Mouse (Mus musculus): Measurements from ENCODE around the gene S100b. TPM values are rescaled to one million over a fixed set of nuclear protein-coding genes. Genes with fewer than 3 reads are reported as not detected.

Gene S100b
- 263 and 317 TPM in 2 replicates for polyA plus RNA-seq (2012; ENCODE audit: insufficient read depth, insufficient read length, missing spikeins)

GRCm38 (mm10) chr10:76253536-76253935 lies at the start of gene S100b:
S100b (plus strand) TSS chr10:76253853.
- peak within 1 kb of the TSS; percentile 56 for H3K4me3 ChIP-seq (ENCODE audit: insufficient read depth, low read depth, low read length)
- H3K27ac ChIP-seq (replicated peaks; ENCODE audit: low read depth, low read length): peak within 1 kb of the TSS; percentile 64
- H3K4me1 ChIP-seq (ENCODE audit: control insufficient read depth, insufficient read depth, insufficient read length, low read length): peaks cover 8% of the 10 kb centered on the region

GRCm38 (mm10) chr10:76207262-76207796 lies 46.3 kb upstream of the S100b start:
- Histone ChIP-seq H3K4me3 (ENCODE audit: insufficient read depth, low read depth, low read length) (no peak overlapping the region), H3K27ac (replicated peaks; ENCODE audit: low read depth, low read length) (no peak overlapping the region), H3K4me1 (ENCODE audit: control insufficient read depth, insufficient read depth, insufficient read length, low read length) (no peaks in the 10 kb centered on the region)

GRCm38 (mm10) chr10:76209241-76209640 lies 44.4 kb upstream of the S100b start:
- Histone ChIP-seq H3K27ac (replicated peaks; ENCODE audit: low read depth, low read length) (no peak overlapping the region), H3K4me3 (ENCODE audit: insufficient read depth, low read depth, low read length) (no peak overlapping the region), H3K4me1 (ENCODE audit: control insufficient read depth, insufficient read depth, insufficient read length, low read length) (no peaks in the 10 kb centered on the region)

- Histone ChIP-seq H3K4me1 (ENCODE audit: control insufficient read depth, insufficient read depth, insufficient read length, low read length) (no peaks in the 10 kb centered on the region), H3K4me3 (ENCODE audit: insufficient read depth, low read depth, low read length) (no peak overlapping the region)
Measured at GRCm38 (mm10) chr10:76210806-76211205, 42.8 kb upstream of the S100b start.

GRCm38 (mm10) chr10:76212121-76212520 lies 41.5 kb upstream of the S100b start:
- H3K27ac ChIP-seq (replicated peaks; ENCODE audit: low read depth, low read length): no peak overlapping the region
- H3K4me1 ChIP-seq (ENCODE audit: control insufficient read depth, insufficient read depth, insufficient read length, low read length): no peaks in the 10 kb centered on the region
- no peak overlapping the region for H3K4me3 ChIP-seq (ENCODE audit: insufficient read depth, low read depth, low read length)

More at GRCm38 (mm10) chr10:76210806-76211205, 42.8 kb upstream of the S100b start:
- H3K27ac ChIP-seq (replicated peaks; ENCODE audit: low read depth, low read length): no peak overlapping the region

- Histone ChIP-seq H3K27ac (replicated peaks; ENCODE audit: low read depth, low read length) (no peak overlapping the region), H3K4me1 (ENCODE audit: control insufficient read depth, insufficient read depth, insufficient read length, low read length) (no peaks in the 10 kb centered on the region), H3K4me3 (ENCODE audit: insufficient read depth, low read depth, low read length) (no peak overlapping the region)
Measured at GRCm38 (mm10) chr10:76214161-76214560, 39.5 kb upstream of the S100b start.

- no peaks in the 10 kb centered on the region for H3K4me1 ChIP-seq (ENCODE audit: control insufficient read depth, insufficient read depth, insufficient read length, low read length)
- H3K27ac ChIP-seq (replicated peaks; ENCODE audit: low read depth, low read length): no peak overlapping the region
- H3K4me3 ChIP-seq (ENCODE audit: insufficient read depth, low read depth, low read length): no peak overlapping the region
Measured at GRCm38 (mm10) chr10:76217056-76217455, 36.6 kb upstream of the S100b start.

GRCm38 (mm10) chr10:76218240-76218639 lies 35.4 kb upstream of the S100b start:
- Histone ChIP-seq H3K4me3 (ENCODE audit: insufficient read depth, low read depth, low read length) (no peak overlapping the region), H3K27ac (replicated peaks; ENCODE audit: low read depth, low read length) (no peak overlapping the region), H3K4me1 (ENCODE audit: control insufficient read depth, insufficient read depth, insufficient read length, low read length) (no peaks in the 10 kb centered on the region)

- H3K27ac ChIP-seq (replicated peaks; ENCODE audit: low read depth, low read length): peak overlapping the region; percentile 54; the same call in 1 of the 2 replicates
- no peak overlapping the region for H3K4me3 ChIP-seq (ENCODE audit: insufficient read depth, low read depth, low read length)
- 0 out of 2 replicates have a peak, but pooled peaks cover 4% of the 10 kb centered on the region for H3K4me1 ChIP-seq (ENCODE audit: control insufficient read depth, insufficient read depth, insufficient read length, low read length)
Measured at GRCm38 (mm10) chr10:76225944-76226343, 27.7 kb upstream of the S100b start.

- 0 out of 2 replicates have a peak, but pooled peaks cover 4% of the 10 kb centered on the region for H3K4me1 ChIP-seq (ENCODE audit: control insufficient read depth, insufficient read depth, insufficient read length, low read length)
- H3K27ac ChIP-seq (replicated peaks; ENCODE audit: low read depth, low read length): no peak overlapping the region
- no peak overlapping the region for H3K4me3 ChIP-seq (ENCODE audit: insufficient read depth, low read depth, low read length)
Measured at GRCm38 (mm10) chr10:76229627-76230026, 24.0 kb upstream of the S100b start.

- Histone ChIP-seq H3K27ac (replicated peaks; ENCODE audit: low read depth, low read length) (peak within 1 kb of the TSS; percentile 28; the same call in 1 of the 2 replicates), H3K4me1 (ENCODE audit: control insufficient read depth, insufficient read depth, insufficient read length, low read length) (no peaks in the 10 kb centered on the region; the same call in 1 of the 2 replicates), H3K4me3 (ENCODE audit: insufficient read depth, low read depth, low read length) (peak within 1 kb of the TSS; percentile 74)
Measured at GRCm38 (mm10) chr10:76237341-76238225, 16.1 kb upstream of the S100b start, which contains the start of gene Prmt2. Prmt2 (minus strand) TSS chr10:76237865.

- Histone ChIP-seq H3K4me3 (ENCODE audit: insufficient read depth, low read depth, low read length) (no peak overlapping the region), H3K27ac (replicated peaks; ENCODE audit: low read depth, low read length) (no peak overlapping the region)
Measured at GRCm38 (mm10) chr10:76239401-76239800, 14.3 kb upstream of the S100b start.

GRCm38 (mm10) chr10:76245106-76245505 lies 8.5 kb upstream of the S100b start:
- Histone ChIP-seq H3K27ac (replicated peaks; ENCODE audit: low read depth, low read length) (no peak overlapping the region), H3K4me1 (ENCODE audit: control insufficient read depth, insufficient read depth, insufficient read length, low read length) (no peaks in the 10 kb centered on the region), H3K4me3 (ENCODE audit: insufficient read depth, low read depth, low read length) (no peak overlapping the region)

More at GRCm38 (mm10) chr10:76239401-76239800, 14.3 kb upstream of the S100b start:
- H3K4me1 ChIP-seq (ENCODE audit: control insufficient read depth, insufficient read depth, insufficient read length, low read length): no peaks in the 10 kb centered on the region; the same call in 1 of the 2 replicates

- H3K27ac ChIP-seq (replicated peaks; ENCODE audit: low read depth, low read length): no peak overlapping the region
- no peak overlapping the region for H3K4me3 ChIP-seq (ENCODE audit: insufficient read depth, low read depth, low read length)
- H3K4me1 ChIP-seq (ENCODE audit: control insufficient read depth, insufficient read depth, insufficient read length, low read length): no peaks in the 10 kb centered on the region
Measured at GRCm38 (mm10) chr10:76246601-76247000, 7.1 kb upstream of the S100b start.

- H3K27ac ChIP-seq (replicated peaks; ENCODE audit: low read depth, low read length): no peak overlapping the region
- H3K4me3 ChIP-seq (ENCODE audit: insufficient read depth, low read depth, low read length): no peak overlapping the region
- no peaks in the 10 kb centered on the region for H3K4me1 ChIP-seq (ENCODE audit: control insufficient read depth, insufficient read depth, insufficient read length, low read length)
Measured at GRCm38 (mm10) chr10:76247960-76248646, 5.5 kb upstream of the S100b start.
